Mouse (Mus musculus): ENCODE measurements at regions not wholly inside any gene's neighbourhood (a gene's known extent, or its start where the extent isn't known, plus 50 kb on each side); places are given as distances from the start of the nearest gene placed in this dataset.

- no peak for DNase-seq
- intact Hi-C loops (cut with DNase I): no loop called here
These were observed 79.1 kb upstream of the Igsf21 start for GRCm38 (mm10) chr4:140325677-140326052.

- no peak for DNase-seq
- intact Hi-C loops (cut with DNase I): no loop called here
These were observed 78.5 kb upstream of the Igsf21 start for GRCm38 (mm10) chr4:140324971-140325676.

- intact Hi-C loops (cut with DNase I): no loop called here
- no peak for DNase-seq
These were observed 73.7 kb upstream of the Igsf21 start for GRCm38 (mm10) chr4:140320120-140320921.

- intact Hi-C loops (cut with DNase I): no loop called here
- no peak for DNase-seq
These were observed 66.1 kb upstream of the Igsf21 start for GRCm38 (mm10) chr4:140312635-140313034.

GRCm38 (mm10) chr4:140307481-140307880 lies 60.9 kb upstream of the Igsf21 start:
- intact Hi-C loops (cut with DNase I): no loop called here
- no peak for DNase-seq

- DNase-seq: no peak
- intact Hi-C loops (cut with DNase I): no loop called here
These were observed 58.4 kb upstream of the Igsf21 start for GRCm38 (mm10) chr4:140304960-140305359.

- intact Hi-C loops (cut with DNase I): no loop called here
- no peak for DNase-seq
These were observed 55.1 kb upstream of the Igsf21 start for GRCm38 (mm10) chr4:140301661-140302060.

GRCm38 (mm10) chr4:140297912-140298620 lies 51.5 kb upstream of the Igsf21 start:
- intact Hi-C loops (cut with DNase I): no loop called here
- DNase-seq: no peak
